Mouse (Mus musculus) embryonic stem cell, embryonic (primary cell): Measurements from ENCODE around the gene Caap1.

ENCODE experiments used
- CTCF ChIA-PET, 4 experiments: fragments of 300-600 bp in 2 of 4; fragments of 350-600 bp in 2 of 4; sonication (Branson Sonifier 250); formaldehyde crosslinking; loops; one replicate each; lab custom pipeline; 2022; ENCODE audit warnings: inconsistent platforms in 2 of 4; lab: Charles Lee
- POLR2A ChIA-PET, 4 experiments: fragments of 300-600 bp in 2 of 4; fragments of 350-600 bp in 2 of 4; sonication (Branson Sonifier 250); formaldehyde crosslinking; loops; one replicate each; lab custom pipeline; 2022; ENCODE audit warnings: antibody characterized with exemption in 4 of 4, inconsistent platforms in 1 of 4; lab: Charles Lee

Gene Caap1

GRCm38 (mm10) chr4:94556265-94557054, at the start of gene Caap1, which contains the start of gene Gm10306:
Gene Caap1 (minus strand): TSS chr4:94556796.
Gene Gm10306 (plus strand): TSS chr4:94556546.
- CTCF ChIA-PET: interaction anchor here in 1 of 4 experiments (1.0 kb wide), 1 partner anchor 45 kb away, joined by 6 read pairs; no protein-coding TSS in a partner anchor
- POLR2A ChIA-PET: interaction anchor here (0.6 to 2.4 kb wide), 28 partner anchors 8 to 423 kb away, joined by 3 to 13 read pairs (median 4); partner anchors contain the start of genes Mysm1 (in 1 of the 4) and Plaa (in 1 of the 4)

- ChIA-PET CTCF (no interaction called here), POLR2A (interaction anchor here in 1 of 4 experiments (1.3 kb wide), 1 partner anchor 45 kb away, joined by 4 read pairs; no protein-coding TSS in a partner anchor)
Observed at GRCm38 (mm10) chr4:94605591-94605990, 49.0 kb upstream of the Caap1 start.

- ChIA-PET POLR2A (interaction anchor here in 3 of 4 experiments (0.9 to 1.2 kb wide), 5 partner anchors 9 to 48 kb away, joined by 3 to 7 read pairs (median 4); partner anchors contain the start of genes Caap1 (in 1 of the 3), Gm10306 (in 1 of the 3) and Ift74 (in 1 of the 3)), CTCF (no interaction called here)
Observed at GRCm38 (mm10) chr4:94604452-94605019, 47.9 kb upstream of the Caap1 start.

DNA sequence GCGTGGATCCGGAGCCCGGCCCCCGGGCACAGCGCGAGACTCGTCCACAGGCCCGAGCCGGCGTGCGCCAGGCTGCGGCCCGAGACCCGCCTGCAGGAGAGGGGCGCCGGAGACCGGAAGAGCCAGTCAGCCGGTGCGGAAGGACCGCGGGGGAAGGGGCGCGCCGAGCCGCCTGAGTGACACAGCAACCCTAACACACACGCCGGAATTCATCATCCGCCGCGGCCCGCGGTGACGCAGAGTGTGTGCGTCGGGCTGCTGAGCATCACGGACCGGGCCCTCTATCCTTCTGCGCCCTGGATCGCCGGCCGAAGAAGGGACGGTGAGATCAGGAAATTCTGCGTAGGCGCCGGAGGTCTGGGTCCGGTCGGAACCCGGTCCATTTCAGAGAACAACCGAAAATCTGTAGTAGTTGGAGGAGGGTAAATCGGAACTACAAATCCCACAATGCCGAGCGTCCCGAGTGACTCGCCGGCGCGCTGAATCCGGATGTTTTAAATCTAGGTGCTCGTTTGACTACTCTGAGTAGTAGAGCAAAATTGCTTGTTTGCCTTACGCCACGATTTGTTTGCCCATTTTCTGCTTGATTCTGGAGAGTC, 46.5 kb upstream of the Caap1 start, which contains the start of gene Plaa:
Gene Plaa (minus strand): TSS at position 214 of the 599 bp plus-strand sequence.
- CTCF ChIA-PET: interaction anchor here in 1 of 4 experiments (0.7 kb wide), 1 partner anchor 447 kb away, joined by 4 read pairs; no protein-coding TSS in a partner anchor
- POLR2A ChIA-PET: interaction anchor here in 3 of 4 experiments (0.7 to 2.1 kb wide), 12 partner anchors 11 to 560 kb away, joined by 3 to 14 read pairs (median 5); partner anchors contain the start of genes Caap1 (in 2 of the 3), Gm10306 (in 2 of the 3), Ift74 (in 2 of the 3) and Jun (in 1 of the 3)

GRCm38 (mm10) chr4:94602496-94603030, 46.0 kb upstream of the Caap1 start:
- POLR2A ChIA-PET: interaction anchor here (0.5 to 2.1 kb wide), 8 partner anchors 11 to 450 kb away, joined by 3 to 14 read pairs (median 5); partner anchors contain the start of genes Ift74 (in 2 of the 4), Caap1 (in 1 of the 4), Gm10306 (in 1 of the 4) and Jun (in 1 of the 4)
- CTCF ChIA-PET: no interaction called here

- ChIA-PET CTCF (interaction anchor here in 2 of 4 experiments (0.6 to 1.6 kb wide), 6 partner anchors 9 to 68 kb away, joined by 3 to 7 read pairs (median 4); partner anchors contain the start of genes Caap1 (in 1 of the 2), Gm10306 (in 1 of the 2) and Ift74 (in 1 of the 2)), POLR2A (interaction anchor here in 3 of 4 experiments (0.5 to 2.1 kb wide), 12 partner anchors 9 to 378 kb away, joined by 3 to 8 read pairs (median 4); partner anchors contain the start of genes Caap1 (in 1 of the 3) and Ift74 (in 1 of the 3))
Observed at GRCm38 (mm10) chr4:94601395-94601794, 44.8 kb upstream of the Caap1 start.

- CTCF ChIA-PET: interaction anchor here in 1 of 4 experiments (1.5 kb wide), 1 partner anchor 8 kb away, joined by 4 read pairs; no protein-coding TSS in a partner anchor
- POLR2A ChIA-PET: interaction anchor here in 2 of 4 experiments (1.4 to 3.5 kb wide), 4 partner anchors 11 to 36 kb away, joined by 4 to 10 read pairs (median 6); partner anchors contain the start of genes Caap1 (in 1 of the 2) and Gm10306 (in 1 of the 2)
Observed at GRCm38 (mm10) chr4:94592709-94593108, 36.1 kb upstream of the Caap1 start.

DNA sequence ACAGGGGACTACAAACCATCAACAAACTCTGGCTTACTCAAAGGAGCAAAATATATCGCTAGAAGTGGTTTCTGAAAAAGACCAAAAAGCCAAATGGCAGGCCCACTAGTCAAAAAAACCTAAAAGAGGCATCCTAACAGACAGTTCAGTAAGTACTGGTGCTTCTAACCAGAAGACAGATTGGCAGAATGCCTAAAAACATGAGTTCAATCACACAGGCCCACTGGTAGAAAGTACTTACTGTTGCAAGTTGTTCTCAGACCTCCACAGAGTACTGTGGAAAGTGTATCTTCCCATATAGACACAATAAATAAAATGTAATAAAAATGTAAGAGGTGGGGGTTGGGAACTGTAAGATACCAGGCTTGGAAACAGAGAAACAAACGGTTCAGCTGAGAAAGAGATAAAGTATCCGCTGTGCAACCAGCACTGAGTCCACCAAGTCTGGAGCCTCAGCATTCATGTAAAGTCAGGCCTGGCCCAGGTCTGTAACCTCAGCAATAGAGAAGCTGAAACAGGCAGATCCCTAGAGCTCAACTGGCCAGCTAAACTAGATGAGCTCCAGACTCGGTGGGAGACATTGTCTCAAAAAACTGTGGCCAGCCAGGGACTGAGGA, 35.3 kb upstream of the Caap1 start:
- ChIA-PET CTCF (interaction anchor here in 1 of 4 experiments (1.5 kb wide), 1 partner anchor 9 kb away, joined by 4 read pairs; no protein-coding TSS in a partner anchor), POLR2A (interaction anchor here in 2 of 4 experiments (1.4 to 3.5 kb wide), 3 partner anchors 11 to 35 kb away, joined by 4 to 10 read pairs (median 6); partner anchors contain the start of genes Caap1 (in 1 of the 2) and Gm10306 (in 1 of the 2))

GRCm38 (mm10) chr4:94572677-94573076, 16.1 kb upstream of the Caap1 start:
- CTCF ChIA-PET: no interaction called here
- POLR2A ChIA-PET: interaction anchor here in 1 of 4 experiments (1.0 kb wide), 1 partner anchor 12 kb away, joined by 3 read pairs; no protein-coding TSS in a partner anchor

DNA sequence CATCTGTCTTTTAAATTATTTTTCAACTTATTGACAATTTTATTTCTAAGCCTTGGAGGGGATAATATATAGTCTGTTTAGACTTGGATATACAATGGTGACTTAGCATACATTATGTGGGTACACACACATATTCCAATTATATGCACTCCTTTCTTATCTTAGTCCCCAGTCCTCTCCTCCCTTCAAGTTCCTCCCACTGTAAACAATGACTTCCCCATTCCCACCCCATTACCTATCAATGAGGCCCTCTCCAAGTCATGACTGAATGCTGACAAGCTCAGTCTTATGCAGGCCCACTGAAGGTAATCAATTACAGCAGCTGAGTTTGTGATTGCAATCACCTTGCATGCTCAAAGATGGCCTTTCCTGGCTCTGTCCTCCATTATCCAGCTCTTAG, 7.7 kb upstream of the Caap1 start:
- ChIA-PET POLR2A (interaction anchor here in 1 of 4 experiments (0.7 kb wide), 1 partner anchor 40 kb away, joined by 3 read pairs; no protein-coding TSS in a partner anchor), CTCF (no interaction called here)

GRCm38 (mm10) chr4:94561954-94562648, 5.5 kb upstream of the Caap1 start:
- ChIA-PET POLR2A (interaction anchor here in 1 of 4 experiments (0.7 to 1.4 kb wide), 4 partner anchors 16 to 27 kb away, joined by 3 read pairs; no protein-coding TSS in a partner anchor), CTCF (no interaction called here)

- POLR2A ChIA-PET: interaction anchor here in 1 of 4 experiments (0.7 to 1.4 kb wide), 7 partner anchors 11 to 57 kb away, joined by 3 to 4 read pairs (median 3); no protein-coding TSS in a partner anchor
- CTCF ChIA-PET: interaction anchor here in 1 of 4 experiments (0.9 kb wide), 1 partner anchor 14 kb away, joined by 3 read pairs; no protein-coding TSS in a partner anchor
Observed at GRCm38 (mm10) chr4:94560316-94560715, 3.7 kb upstream of the Caap1 start.

DNA sequence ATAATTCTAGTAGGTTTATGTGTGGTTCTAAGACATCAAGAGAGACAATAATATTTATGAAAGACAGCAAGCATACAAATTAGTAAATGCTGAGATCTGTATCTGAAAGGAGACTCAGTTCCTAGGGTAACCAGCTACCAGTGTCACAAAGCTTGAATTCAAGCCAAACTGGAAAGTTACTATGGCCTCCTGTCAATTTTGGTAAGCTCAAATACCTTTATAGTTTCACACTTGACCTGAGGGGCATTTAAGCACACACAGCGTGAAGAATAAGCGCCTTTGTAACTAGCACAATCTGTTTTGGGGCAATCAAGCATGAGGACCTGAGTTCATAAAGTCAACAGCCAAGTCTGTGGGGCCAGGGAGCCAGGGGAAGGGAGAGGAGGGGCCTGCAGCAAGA, 2.7 kb upstream of the Caap1 start:
- POLR2A ChIA-PET: interaction anchor here in 1 of 4 experiments (1.4 to 1.6 kb wide), 3 partner anchors 25 to 42 kb away, joined by 3 to 4 read pairs (median 3); no protein-coding TSS in a partner anchor

DNA sequence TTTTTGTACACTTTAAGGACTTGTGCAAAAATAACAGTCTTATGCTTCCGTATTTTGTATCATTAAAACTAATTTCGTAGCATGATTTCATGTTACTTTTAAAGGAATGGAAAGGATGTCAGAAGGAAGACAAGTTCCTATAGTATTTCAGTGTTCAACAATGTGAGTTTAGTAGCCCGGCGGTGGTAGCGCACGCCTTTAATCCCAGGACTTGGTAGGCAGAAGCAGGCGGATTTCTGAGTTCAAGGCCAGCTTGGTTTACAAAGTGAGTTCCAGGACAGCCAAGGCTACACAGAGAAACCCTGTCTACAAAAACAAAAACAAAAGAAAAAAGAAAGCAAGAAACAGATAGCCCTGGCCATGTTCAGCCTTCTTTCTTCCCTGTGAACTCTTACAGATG, 549 bp upstream of the Caap1 start:
- CTCF ChIA-PET: interaction anchor here in 1 of 4 experiments (1.0 kb wide), 1 partner anchor 44 kb away, joined by 6 read pairs; no protein-coding TSS in a partner anchor

More for the DNA sequence above, 2.7 kb upstream of the Caap1 start:
- CTCF ChIA-PET: no interaction called here

GRCm38 (mm10) chr4:94554955-94555494, 1.6 kb downstream of the Caap1 start:
- POLR2A ChIA-PET: no interaction called here
- CTCF ChIA-PET: no interaction called here

More for the DNA sequence above, 549 bp upstream of the Caap1 start:
- POLR2A ChIA-PET: interaction anchor here (0.6 to 2.4 kb wide), 26 partner anchors 8 to 609 kb away, joined by 3 to 13 read pairs (median 4); partner anchors contain the start of genes Mysm1 (in 1 of the 4) and Plaa (in 1 of the 4)
